Mouse (Mus musculus) ES-Bruce4 (cell line): Measurements from ENCODE around the gene Kirrel3. TPM values are rescaled to one million over a fixed set of nuclear protein-coding genes. Genes with fewer than 3 reads are reported as not detected.

Source experiments
- H3K27ac ChIP-seq: 2 replicates; pipeline ENCODE4 v1.5.1; 2012; ENCODE audit warnings: low read length, inconsistent platforms; ENCODE audit not compliant: insufficient read depth
- H3K27me3 ChIP-seq: 2 replicates; pipeline ENCODE4 v1.6.1; 2012; ENCODE audit warnings: mild to moderate bottlenecking, low read length, inconsistent platforms; ENCODE audit not compliant: control insufficient read depth, poor library complexity, insufficient read depth, severe bottlenecking
- H3K36me3 ChIP-seq: 2 replicates; pipeline ENCODE4 v1.6.1; 2012; ENCODE audit warnings: inconsistent platforms, mild to moderate bottlenecking, low read length, moderate library complexity; ENCODE audit not compliant: control insufficient read depth, poor library complexity, insufficient read depth, severe bottlenecking
- H3K4me1 ChIP-seq: one replicate; pipeline ENCODE4 v1.8.1; 2011; ENCODE audit warnings: low read length; ENCODE audit not compliant: control insufficient read depth, insufficient read depth
- H3K4me3 ChIP-seq: 2 replicates; pipeline ENCODE4 v1.5.1; 2011; ENCODE audit warnings: low read depth, mild to moderate bottlenecking, low read length
- H3K9ac ChIP-seq: 2 replicates; pipeline ENCODE4 v1.6.1; 2012; ENCODE audit warnings: low read depth, mild to moderate bottlenecking, inconsistent platforms; ENCODE audit not compliant: poor library complexity, severe bottlenecking
- H3K9me3 ChIP-seq: replicated peaks from 2 replicates; pipeline ENCODE4 v1.6.1; 2012; ENCODE audit warnings: mild to moderate bottlenecking, low read length, inconsistent platforms; ENCODE audit not compliant: control insufficient read depth, poor library complexity, insufficient read depth, severe bottlenecking
- CTCF ChIP-seq: IDR thresholded peaks from one replicate; pipeline ENCODE4 v1.8.1; 2011; ENCODE audit warnings: low read depth, low read length
- EP300 ChIP-seq: IDR thresholded peaks from 2 replicates; pipeline ENCODE4 v1.6.1; 2011; ENCODE audit warnings: low read depth, low read length; ENCODE audit not compliant: insufficient read depth
- POLR2A ChIP-seq: IDR thresholded peaks from one replicate; pipeline ENCODE4 v1.8.1; 2011; ENCODE audit warnings: low read length; ENCODE audit not compliant: insufficient read depth
- polyA plus RNA-seq: library from polyadenylated mRNA; stranded (reverse); fragments of >200 nt; gene quantifications from 2 replicates; pipeline ENCODE4 v1.2.4, GENCODE M21; 2011; ENCODE audit warnings: low read depth; ENCODE audit not compliant: missing spikeins, insufficient read depth, insufficient read length

Gene Kirrel3
- polyA plus RNA-seq, 1 experiment = 0.52 TPM

- TF ChIP-seq EP300 (no peak), POLR2A (no peak), CTCF (no peak)
- H3K27me3 ChIP-seq = no peaks in the 10 kb centered on the region; the same call in 1 of the 2 replicates
- no peaks in the 10 kb centered on the region for H3K9me3 ChIP-seq
These were observed 416.2 kb downstream of the Kirrel3 start for GRCm38 (mm10) chr9:34901888-34902287.

GRCm38 (mm10) chr9:34905164-34905563, 419.5 kb downstream of the Kirrel3 start:
- TF ChIP-seq POLR2A (no peak), CTCF (no peak), EP300 (no peak)

More at GRCm38 (mm10) chr9:34901888-34902287, 416.2 kb downstream of the Kirrel3 start:
- Histone ChIP-seq H3K4me3 (no peak overlapping the region), H3K4me1 (no peaks in the 10 kb centered on the region), H3K9ac (no peak overlapping the region), H3K36me3 (no peaks in the 10 kb centered on the region), H3K27ac (no peak overlapping the region)

GRCm38 (mm10) chr9:34908040-34908439, 422.3 kb downstream of the Kirrel3 start:
- H3K36me3 ChIP-seq = no peaks in the 10 kb centered on the region
- H3K27ac ChIP-seq = no peak overlapping the region
- no peak overlapping the region for H3K4me3 ChIP-seq
- no peaks in the 10 kb centered on the region for H3K9me3 ChIP-seq
- no peaks in the 10 kb centered on the region for H3K4me1 ChIP-seq
- H3K27me3 ChIP-seq = no peaks in the 10 kb centered on the region
- TF ChIP-seq EP300 (no peak), POLR2A (no peak), CTCF (no peak)
- no peak overlapping the region for H3K9ac ChIP-seq

More at GRCm38 (mm10) chr9:34905164-34905563, 419.5 kb downstream of the Kirrel3 start:
- no peak overlapping the region for H3K9ac ChIP-seq
- H3K4me3 ChIP-seq = no peak overlapping the region
- no peaks in the 10 kb centered on the region for H3K27me3 ChIP-seq
- H3K36me3 ChIP-seq = no peaks in the 10 kb centered on the region
- H3K9me3 ChIP-seq = no peaks in the 10 kb centered on the region
- no peaks in the 10 kb centered on the region for H3K4me1 ChIP-seq
- H3K27ac ChIP-seq = no peak overlapping the region

GRCm38 (mm10) chr9:34911838-34912237, 426.1 kb downstream of the Kirrel3 start:
- Histone ChIP-seq H3K36me3 (no peaks in the 10 kb centered on the region), H3K9ac (no peak overlapping the region), H3K27ac (no peak overlapping the region), H3K27me3 (no peaks in the 10 kb centered on the region), H3K4me3 (no peak overlapping the region), H3K9me3 (no peaks in the 10 kb centered on the region), H3K4me1 (no peaks in the 10 kb centered on the region)
- no peak for TF ChIP-seq CTCF
- no peak for TF ChIP-seq POLR2A
- TF ChIP-seq EP300 = no peak

- H3K27ac ChIP-seq = no peak overlapping the region
- H3K4me3 ChIP-seq = no peak overlapping the region
- no peaks in the 10 kb centered on the region for H3K9me3 ChIP-seq
- H3K27me3 ChIP-seq = no peaks in the 10 kb centered on the region
- TF ChIP-seq CTCF (no peak), POLR2A (no peak), EP300 (no peak)
- H3K4me1 ChIP-seq = no peaks in the 10 kb centered on the region
- no peaks in the 10 kb centered on the region for H3K36me3 ChIP-seq
- H3K9ac ChIP-seq = no peak overlapping the region
These were observed 426.7 kb downstream of the Kirrel3 start for GRCm38 (mm10) chr9:34912273-34912972.

- no peaks in the 10 kb centered on the region for H3K36me3 ChIP-seq
- no peaks in the 10 kb centered on the region for H3K4me1 ChIP-seq
- no peak overlapping the region for H3K4me3 ChIP-seq
- no peaks in the 10 kb centered on the region for H3K27me3 ChIP-seq
- TF ChIP-seq CTCF (no peak), POLR2A (no peak), EP300 (no peak)
- H3K27ac ChIP-seq = no peak overlapping the region
- H3K9me3 ChIP-seq = no peaks in the 10 kb centered on the region
- H3K9ac ChIP-seq = no peak overlapping the region
These were observed 427.3 kb downstream of the Kirrel3 start for GRCm38 (mm10) chr9:34912996-34913395.
